Mouse (Mus musculus) ES-E14 (cell line): ENCODE data around the gene Rab19.

ENCODE experiments used
- HCFC1 ChIP-seq: IDR thresholded peaks from 2 replicates; pipeline ENCODE4 v1.6.1; 2012; ENCODE audit warnings: low read length, inconsistent platforms, borderline replicate concordance; ENCODE audit not compliant: insufficient read depth
- ZNF384 ChIP-seq: IDR thresholded peaks from 2 replicates; pipeline ENCODE4 v1.6.1; 2012; ENCODE audit warnings: low read depth, low read length, inconsistent platforms

GRCm38 (mm10) chr6:39430722-39431121 is 49.7 kb downstream of the Rab19 start:
- no peak for TF ChIP-seq HCFC1
- TF ChIP-seq ZNF384: no peak
